Mouse (Mus musculus): ENCODE results near the gene Tbxa2r.

Gene Tbxa2r

DNA sequence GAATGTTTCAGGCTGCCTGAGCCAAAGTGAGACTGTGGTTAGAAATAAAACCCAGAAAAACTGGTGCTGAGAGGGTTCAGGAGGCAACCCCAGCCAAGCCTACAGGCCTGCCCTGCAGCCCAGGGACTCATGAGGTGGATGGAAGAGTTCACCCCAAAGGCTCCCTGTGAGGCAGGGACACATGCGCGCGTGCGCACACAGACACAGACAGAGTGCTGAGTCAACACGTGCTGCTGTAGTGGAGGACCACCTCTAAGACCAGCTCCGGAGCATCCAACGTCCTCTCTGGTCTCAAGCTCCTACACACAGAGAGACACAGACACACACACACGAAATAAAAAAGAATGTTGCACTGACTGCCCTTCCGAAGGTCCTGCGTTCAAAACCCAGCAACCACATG, 46.8 kb downstream of the Tbxa2r start:
- DNase-seq = no peak

DNA sequence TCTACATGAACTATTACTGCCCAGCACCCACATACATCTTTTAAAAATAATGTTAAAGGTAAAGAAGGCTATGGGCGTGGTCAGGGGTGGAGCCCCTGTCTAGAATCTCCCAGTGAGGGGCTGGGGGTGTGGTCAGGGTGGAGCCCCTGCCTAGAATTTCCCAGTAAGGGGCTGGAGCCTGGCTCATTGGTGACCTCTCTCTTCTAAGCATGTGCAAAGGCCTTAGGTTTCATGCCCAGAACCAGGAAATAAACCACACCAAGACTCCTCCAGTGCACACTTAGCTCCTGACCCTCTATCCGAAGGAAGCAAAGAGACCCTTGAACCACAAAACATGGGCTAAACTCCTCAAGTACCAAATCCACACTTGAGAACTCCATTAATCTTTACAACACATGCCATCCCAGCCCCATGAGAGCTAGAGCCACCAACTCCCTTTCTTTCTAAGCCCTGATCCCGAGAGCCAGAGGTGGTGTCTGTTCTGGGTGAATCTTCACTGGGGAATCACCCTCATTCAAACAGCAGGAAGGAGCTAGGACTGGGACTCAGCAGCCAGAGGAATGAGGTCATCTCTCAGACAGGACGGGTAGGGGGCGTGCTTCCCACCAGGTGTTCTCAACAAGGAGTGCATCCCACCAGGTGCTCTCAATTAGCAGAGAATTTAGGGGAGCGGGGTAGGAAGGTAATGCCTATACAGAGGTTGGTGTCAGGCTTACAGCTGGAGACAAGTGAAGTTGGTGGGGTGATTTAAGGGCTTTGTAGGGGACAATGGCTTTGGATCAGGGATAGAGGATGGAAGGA, 48.2 kb downstream of the Tbxa2r start:
- DNase-seq = no peak

DNA sequence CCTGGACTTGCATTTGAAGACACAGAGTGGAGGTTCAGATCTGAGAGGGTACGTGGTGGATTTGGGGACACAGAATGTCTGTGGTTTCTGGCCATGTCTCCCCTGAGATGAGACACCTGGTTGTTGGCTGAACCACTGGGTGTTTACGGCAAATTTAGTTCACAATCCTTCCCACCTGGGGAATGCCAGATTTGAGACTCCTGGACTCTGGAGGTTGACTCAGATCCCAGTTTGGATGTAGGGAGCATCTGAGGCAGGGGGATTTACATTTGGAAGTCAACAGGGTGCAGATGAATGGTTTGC, 48.8 kb downstream of the Tbxa2r start:
- DNase-seq = no peak

DNA sequence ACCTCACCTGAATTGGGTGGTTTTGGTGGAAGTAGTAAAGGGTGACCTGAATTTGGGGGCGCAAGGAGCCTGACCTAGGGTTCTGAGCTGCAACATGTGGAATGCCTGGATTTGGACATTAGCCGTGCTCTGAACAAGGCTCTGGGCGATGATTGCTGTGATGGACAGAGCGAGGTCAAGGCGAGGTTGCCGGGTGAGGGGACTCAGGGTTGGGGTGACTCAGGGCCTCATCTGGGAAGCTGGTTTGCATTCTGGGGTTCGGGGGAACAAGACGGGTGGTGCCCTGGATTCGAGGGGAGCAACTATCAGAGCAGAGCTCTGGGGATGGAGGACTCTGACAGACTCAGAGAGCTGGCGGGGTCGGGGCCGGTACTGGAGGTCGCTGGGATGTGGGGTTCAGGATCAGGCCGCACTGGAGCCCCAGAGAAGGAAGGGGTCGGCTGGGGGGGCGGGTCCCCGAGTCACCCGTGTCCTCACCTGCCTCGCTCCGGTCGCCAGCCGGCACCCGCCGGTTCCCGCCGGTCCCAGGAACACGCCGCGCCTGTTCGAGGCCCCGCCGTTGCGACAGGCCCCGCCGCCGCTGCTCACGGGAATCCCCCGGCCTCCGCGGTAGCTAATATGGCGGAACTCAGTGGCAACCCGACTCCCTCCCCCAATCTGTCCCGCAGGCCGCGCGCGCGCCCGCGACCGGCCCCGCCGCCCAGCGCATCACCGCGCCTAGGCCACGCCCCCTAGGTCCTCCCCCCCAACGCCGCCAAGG, 49.4 kb downstream of the Tbxa2r start, which contains the start of gene Fzr1:
Gene Fzr1 (minus strand): TSS at position 724 of the 760 bp plus-strand sequence.
- peak; percentile 54 for DNase-seq

DNA sequence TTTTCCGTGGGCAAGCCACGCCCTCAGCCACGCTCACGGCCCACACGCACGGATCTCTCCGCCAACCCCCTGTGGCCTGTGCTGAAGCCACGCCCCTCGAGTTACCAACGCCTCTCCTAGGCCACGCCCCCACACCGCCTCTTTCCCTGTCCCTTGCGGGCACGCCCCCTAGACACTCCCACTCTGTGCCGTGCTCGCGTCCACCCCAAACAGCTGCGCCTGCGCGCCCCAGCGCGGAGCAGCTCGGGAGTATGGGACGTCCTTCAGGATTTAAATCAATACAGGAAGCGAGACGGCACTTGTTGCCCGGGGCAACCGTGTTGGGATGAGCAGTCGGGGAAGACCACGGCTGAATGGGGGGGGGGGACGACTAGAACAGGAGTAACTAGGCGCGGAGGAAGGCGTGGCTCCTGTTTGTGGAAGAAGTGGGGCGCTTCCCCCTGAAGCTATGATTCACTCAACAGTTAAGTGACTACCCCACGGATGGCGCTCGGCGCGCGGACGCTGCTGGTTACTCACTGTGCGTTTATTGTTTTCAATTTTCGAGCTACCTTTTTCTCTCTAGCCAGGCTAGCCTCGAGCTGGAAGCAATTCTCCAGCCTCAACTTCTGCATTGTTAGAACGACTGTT, 50.1 kb downstream of the Tbxa2r start:
- peak; percentile 100 for DNase-seq

DNA sequence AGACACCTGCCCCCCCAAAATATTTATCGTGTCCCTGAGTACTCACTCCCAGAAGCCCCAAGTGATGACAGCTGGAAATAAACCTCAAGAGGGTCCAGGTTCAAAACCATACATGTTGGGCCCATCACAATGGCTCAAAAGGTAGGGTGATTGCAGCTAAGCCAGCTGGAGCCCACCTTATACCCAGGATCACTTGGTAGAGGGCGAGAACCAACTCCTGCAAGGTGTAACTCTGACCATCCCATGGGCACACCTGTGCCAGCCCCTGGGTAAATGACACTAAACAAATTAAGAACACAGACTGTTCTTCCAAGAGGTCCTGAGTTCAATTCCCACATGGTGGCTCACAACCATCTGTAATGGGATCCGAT, 50.6 kb downstream of the Tbxa2r start:
- no peak for DNase-seq

DNA sequence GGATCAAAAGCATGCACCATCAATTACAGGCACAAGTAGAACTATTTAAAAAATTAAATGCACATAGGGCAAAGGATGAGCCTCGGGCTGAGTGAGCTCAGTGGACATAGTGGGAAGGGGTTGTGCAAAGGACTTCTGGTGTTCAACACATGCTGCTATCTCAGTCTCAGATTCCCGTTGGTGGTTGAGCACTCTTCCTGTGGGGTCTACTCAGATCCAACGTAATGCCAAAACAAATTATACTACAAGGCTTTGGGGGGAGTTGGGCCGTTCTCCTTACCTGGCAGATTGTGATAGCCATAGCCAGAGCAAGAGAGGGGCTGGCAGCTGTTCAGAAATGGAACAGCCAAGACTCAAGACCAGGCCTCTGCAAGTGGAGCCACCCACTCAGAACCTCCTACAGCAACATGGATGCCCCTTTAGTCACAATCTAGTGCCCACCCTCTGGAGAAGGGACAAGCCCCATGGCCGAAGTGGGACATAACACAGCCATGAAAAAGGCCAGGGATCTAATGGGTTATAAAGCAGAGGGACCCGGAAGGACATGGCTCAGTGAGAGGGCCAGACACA, 51.4 kb downstream of the Tbxa2r start:
- DNase-seq = no peak

DNA sequence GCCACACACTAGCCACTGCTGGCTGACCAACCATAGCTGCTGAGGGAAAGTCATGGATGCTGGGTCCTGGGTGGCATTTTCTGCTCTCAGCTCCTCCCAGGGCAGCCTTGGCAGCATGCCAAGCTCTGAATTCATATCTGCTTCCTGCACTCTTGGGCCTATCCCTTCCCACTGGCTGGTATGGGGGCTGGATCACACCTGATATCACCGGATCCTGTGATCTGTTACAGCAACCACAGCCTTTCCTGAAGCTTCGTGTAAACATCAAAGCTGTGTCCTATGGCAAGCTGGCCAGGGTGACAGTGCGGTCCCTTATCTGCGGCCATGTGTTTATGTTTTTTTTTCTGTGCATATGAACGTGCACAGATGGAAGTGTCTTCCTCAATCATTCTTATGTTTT, 53.5 kb downstream of the Tbxa2r start:
- DNase-seq = no peak

DNA sequence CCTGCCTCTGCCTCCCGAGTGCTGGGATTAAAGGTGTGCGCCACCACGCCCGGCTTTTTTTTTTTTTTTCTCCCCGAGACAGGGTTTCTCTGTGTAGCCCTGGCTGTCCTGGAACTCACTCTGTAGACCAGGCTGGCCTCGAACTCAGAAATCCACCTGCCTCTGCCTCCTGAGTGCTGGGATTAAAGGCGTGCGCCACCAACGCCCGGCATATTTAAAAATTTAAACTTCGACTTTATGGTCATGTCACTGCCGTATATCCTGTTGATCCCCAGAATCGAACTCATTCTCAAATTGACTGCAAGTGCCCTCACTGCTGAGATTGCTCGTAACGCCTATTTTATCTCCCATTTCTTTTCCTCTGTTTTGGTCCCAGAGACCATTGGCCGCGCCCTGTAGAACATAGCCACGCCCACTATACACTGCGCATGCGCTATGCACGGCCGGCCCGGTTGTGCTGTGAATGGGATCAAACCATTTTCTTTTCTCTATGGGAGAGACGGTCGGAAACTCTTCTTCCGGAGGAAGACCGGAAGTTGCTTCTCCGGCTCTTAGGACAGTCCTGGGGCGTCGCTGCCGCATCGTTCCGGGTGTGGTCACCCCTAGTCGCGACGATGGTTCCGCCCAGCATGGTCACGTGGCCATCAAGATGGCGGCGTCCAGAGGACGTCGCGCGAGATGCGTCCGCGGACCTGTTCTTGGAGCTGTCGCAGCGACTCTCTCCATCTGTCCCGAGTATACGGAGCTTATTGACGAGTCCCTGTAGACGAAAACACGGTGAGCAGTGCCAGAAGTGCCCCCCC, 55.5 kb downstream of the Tbxa2r start, which contains the start of the genes Dohh and Gm48551:
Gene Dohh (plus strand): TSS at position 627 of the 803 bp plus-strand sequence.
Gene Gm48551 (plus strand): TSS at position 665 of the 803 bp plus-strand sequence.
- DNase-seq = peak; percentile 99

DNA sequence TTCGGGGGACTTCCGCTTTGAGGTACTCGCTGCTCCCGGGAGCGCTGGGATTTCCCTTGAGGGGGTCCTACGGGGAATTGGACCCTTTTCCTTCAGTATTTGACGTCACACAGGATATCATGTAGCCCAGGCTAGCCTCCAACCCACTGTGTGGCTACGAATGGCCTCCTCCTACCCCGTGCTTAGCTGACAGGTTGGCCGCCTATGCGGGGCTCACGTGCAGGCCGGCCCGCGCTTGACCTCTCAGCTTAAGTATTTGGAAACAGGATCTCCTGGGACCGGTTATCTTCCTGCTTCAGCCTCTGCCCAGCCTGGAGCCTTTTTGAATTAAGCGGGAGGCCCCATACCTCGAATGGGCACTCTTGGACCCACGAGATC, 56.1 kb downstream of the Tbxa2r start:
- DNase-seq = no peak
